In the genomic region with DNA sequence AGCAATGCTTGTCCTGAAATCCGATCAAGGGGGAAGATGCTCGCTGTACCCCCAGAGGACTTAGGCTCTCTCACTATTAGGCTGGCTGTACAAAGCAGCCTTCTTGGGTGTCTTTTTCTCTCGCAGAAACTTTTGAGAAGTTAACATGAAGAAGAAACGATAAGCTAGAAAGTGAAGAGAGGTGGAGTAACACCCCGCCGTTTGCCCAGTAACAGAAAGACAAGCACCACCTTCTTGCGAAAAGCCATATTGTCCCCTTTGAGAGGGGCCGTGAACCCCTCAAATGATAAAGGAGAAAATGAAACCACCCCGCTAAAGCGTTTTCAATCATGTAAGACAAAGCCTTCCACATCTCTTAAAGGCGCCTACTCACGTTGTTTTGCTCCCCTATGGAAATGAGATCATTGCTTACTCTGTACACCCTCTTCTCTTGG, we compare ENCODE assay signal across 8 mouse cellular contexts. TPM values are rescaled to one million over a fixed set of nuclear protein-coding genes. Genes with fewer than 3 reads are reported as not detected.
A peak's percentile ranks its signal among the peaks of the same experiment; 100 is the strongest.
DNase-seq lines count a peak whose midpoint lies in the region; ATAC-seq lines count a peak whose summit lies in the region.

No protein-coding gene starts in this region.

- H3K9me3 ChIP-seq in heart, embryonic 13.5 days: no peaks in the 10 kb centered on the region
- no peaks in the 10 kb centered on the region for H3K9me3 ChIP-seq in forebrain, embryonic 12.5 days
- no peaks in the 10 kb centered on the region for H3K9me3 ChIP-seq in liver, embryonic 11.5 days (ENCODE audit: control insufficient read depth, low read length)

- H3K27ac ChIP-seq in heart, embryonic 13.5 days (replicated peaks): peak overlapping the region; percentile 91
- no peak overlapping the region; the same call in 1 of the 2 replicates for H3K27ac ChIP-seq in forebrain, embryonic 12.5 days
- H3K27ac ChIP-seq in liver, embryonic 11.5 days (ENCODE audit: low read depth, low read length): peak overlapping the region; percentile 85

- H3K4me1 ChIP-seq in heart, embryonic 13.5 days: peaks cover 9% of the 10 kb centered on the region
- H3K4me1 ChIP-seq in forebrain, embryonic 12.5 days: peaks cover 3% of the 10 kb centered on the region; the same call in 1 of the 2 replicates
- peaks cover 2% of the 10 kb centered on the region; the same call in 1 of the 2 replicates for H3K4me1 ChIP-seq in liver, embryonic 11.5 days (replicated peaks; ENCODE audit: control insufficient read depth, insufficient read depth, low read length)

- H3K4me2 ChIP-seq in heart, embryonic 13.5 days: peak overlapping the region; percentile 84
- peak overlapping the region; percentile 77 for H3K4me2 ChIP-seq in forebrain, embryonic 12.5 days
- peak overlapping the region; percentile 80 for H3K4me2 ChIP-seq in liver, embryonic 11.5 days

- intact Hi-C loops in heart, postnatal 10 days (cut with DNase I): no loop called here

- H3K9ac ChIP-seq in heart, embryonic 13.5 days: peak overlapping the region; percentile 92
- H3K9ac ChIP-seq in forebrain, embryonic 12.5 days: peak overlapping the region; percentile 83
- peak overlapping the region; percentile 97 for H3K9ac ChIP-seq in liver, embryonic 11.5 days (ENCODE audit: low read depth, low read length)

- 2% methylated on average over 12 of the region's 12 CpGs for WGBS in heart, embryonic 13.5 days
- under 1% methylated on average over 12 of the region's 12 CpGs for WGBS in forebrain, embryonic 12.5 days
- WGBS in liver, embryonic 11.5 days: 3% methylated on average over 12 of the region's 12 CpGs

- ATAC-seq in heart, embryonic 13.5 days (ENCODE audit: extremely low read depth, insufficient number of reproducible peaks, low FRiP score, low TSS enrichment): no peak
- no peak for ATAC-seq in forebrain, embryonic 12.5 days (ENCODE audit: low FRiP score)
- peak; percentile 4 for ATAC-seq in liver, embryonic 11.5 days (replicated peaks; ENCODE audit: low FRiP score)

- no peak for DNase-seq in heart, postnatal 10 days
- peak; percentile 63 for DNase-seq in MEL-GATA-1-ER (ENCODE audit: extremely low read depth, low read depth)
- DNase-seq in liver, embryonic 11.5 days (ENCODE audit: low spot score): no peak
- DNase-seq in splenic B cell, adult 2 months (ENCODE audit: low read depth, low spot score): peak; percentile 54
- no peak for DNase-seq in urinary bladder, adult 2 months (ENCODE audit: low spot score)
- DNase-seq in urinary bladder, postnatal 36 days (ENCODE audit: low spot score in 2 of 2): no peak

- no peaks in the 10 kb centered on the region for H3K36me3 ChIP-seq in heart, embryonic 13.5 days
- H3K36me3 ChIP-seq in forebrain, embryonic 12.5 days (replicated peaks): no peaks in the 10 kb centered on the region
- no peaks in the 10 kb centered on the region for H3K36me3 ChIP-seq in liver, embryonic 11.5 days (ENCODE audit: control insufficient read depth, insufficient read depth, low read length)
- H3K36me3 ChIP-seq in splenic B cell, adult 2 months (ENCODE audit: control insufficient read depth, insufficient read depth, low read length, poor library complexity, severe bottlenecking): no peaks in the 10 kb centered on the region

- H3K27me3 ChIP-seq in heart, embryonic 13.5 days (replicated peaks): no peaks in the 10 kb centered on the region
- no peaks in the 10 kb centered on the region for H3K27me3 ChIP-seq in forebrain, embryonic 12.5 days
- no peaks in the 10 kb centered on the region for H3K27me3 ChIP-seq in liver, embryonic 11.5 days (replicated peaks; ENCODE audit: control insufficient read depth, insufficient read depth, low read length)
- no peaks in the 10 kb centered on the region for H3K27me3 ChIP-seq in splenic B cell, adult 2 months (ENCODE audit: control insufficient read depth, insufficient read depth, low read length, poor library complexity, severe bottlenecking)

- peak overlapping the region; percentile 87 for H3K4me3 ChIP-seq in heart, embryonic 13.5 days
- H3K4me3 ChIP-seq in forebrain, embryonic 12.5 days (replicated peaks): peak overlapping the region; percentile 82
- peak overlapping the region; percentile 94 for H3K4me3 ChIP-seq in liver, embryonic 11.5 days (ENCODE audit: low read depth, low read length)

RNA-seq across cellular contexts. Expression of gene Tank, which starts 15.5 kb away (rescaled TPM):
- polyA plus RNA-seq in heart, embryonic 13.5 days (2015; fragmentation: Nextera tagmentation; extraction: Ambion mirVana): 21.5 and 24.7 TPM in 2 replicates
- 10 to 100 TPM; 20.8 to 21.9 TPM for total RNA-seq in heart, postnatal 10 days (2021)
- polyA plus RNA-seq in forebrain, embryonic 12.5 days (2016; fragmentation: Nextera tagmentation; extraction: Ambion mirVana): 27.9 and 31.0 TPM in 2 replicates
- 34.0 and 35.5 TPM in 2 replicates for polyA plus RNA-seq in liver, embryonic 11.5 days (2014; fragmentation: Nextera tagmentation; extraction: Ambion mirVana)
- polyA plus RNA-seq in urinary bladder, adult 2 months (2012; rRNA removed): 30.7 and 40.8 TPM in 2 replicates

Comparison
In these comparisons a context has a peak if more than half of its experiments do, and no peak if none do; other contexts are left out.
1. DNase-seq: peak in MEL-GATA-1-ER (single experiment) and splenic B cell, adult 2 months (single experiment); none in heart, postnatal 10 days (0 of 2), liver, embryonic 11.5 days (single experiment), urinary bladder, adult 2 months (single experiment) and urinary bladder, postnatal 36 days (0 of 2).
2. Peak in every context shown above with its lines, with median percentiles within 50 percentile points of each other: H3K4me2 ChIP-seq, H3K4me3 ChIP-seq and H3K9ac ChIP-seq.